Mouse (Mus musculus): ENCODE measurements around the gene Sirt2. TPM values are rescaled to one million over a fixed set of nuclear protein-coding genes. Genes with fewer than 3 reads are reported as not detected.

Gene Sirt2
- total and polyA plus RNA-seq, 3 experiments = 40.9 to 128 (median 68.3) TPM

DNA sequence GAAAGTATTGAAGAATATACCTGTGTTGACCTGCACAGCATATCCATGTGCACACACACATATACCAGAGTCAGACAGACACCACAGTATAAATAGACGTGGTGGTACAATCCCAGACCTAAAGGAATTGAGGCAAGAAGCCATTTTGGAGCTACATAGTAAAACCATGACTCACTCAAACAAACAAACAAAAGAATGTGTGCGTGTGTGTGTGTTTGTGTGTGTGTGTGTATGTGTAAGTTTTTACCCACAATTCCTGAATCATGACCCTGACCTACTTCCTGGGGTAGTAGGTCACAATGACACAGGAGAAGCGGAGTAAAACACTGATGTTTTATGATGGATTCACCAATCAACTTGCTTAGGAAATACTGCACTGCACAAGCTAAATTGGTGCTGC is 34.9 kb downstream of the Sirt2 start:
- H3K79me2 ChIP-seq (replicated peaks; ENCODE audit: control insufficient read depth, extremely low read depth, insufficient read depth, poor library complexity, severe bottlenecking) = peaks cover 7% of the 10 kb centered on the region
- dilution Hi-C loops (cut with MboI; ENCODE audit: extremely low pct_ligation_motif_present, extremely low pct_unique_long_range_greater_than_20kb, low sequenced_read_pairs) (no loop called here), in situ Hi-C loops (cut with MboI; ENCODE audit: low pct_ligation_motif_present, low pct_unique_long_range_greater_than_20kb, low sequenced_read_pairs) (no loop called here)
- H3K9ac ChIP-seq (ENCODE audit: insufficient read depth, low read depth) = no peak overlapping the region
- TF ChIP-seq ZC3H11A (IDR thresholded peaks at IDR 0.05; ENCODE audit: low read depth, low read length) = no peak
- TF ChIP-seq MAFK (IDR thresholded peaks at IDR 0.05; ENCODE audit: insufficient replicate concordance, low read length) = no peak
- no peak for TF ChIP-seq GABPA (IDR thresholded peaks at IDR 0.05; ENCODE audit: insufficient replicate concordance, low read depth, low read length)
- TF ChIP-seq ZNF384 (IDR thresholded peaks at IDR 0.05; ENCODE audit: low read depth, low read length) = no peak
- TF ChIP-seq BHLHE40 (IDR thresholded peaks at IDR 0.05; ENCODE audit: low read depth, low read length) = no peak
- no peak for TF ChIP-seq MAX (IDR thresholded peaks at IDR 0.05; ENCODE audit: low read length)
- no peak for TF ChIP-seq MEF2A (IDR thresholded peaks at IDR 0.05; ENCODE audit: borderline replicate concordance, low read depth, low read length)
- TF ChIP-seq RCOR1 (conservative IDR thresholded peaks at IDR 0.05; ENCODE audit: low read depth, low read length) = no peak
- TF ChIP-seq TBP (conservative IDR thresholded peaks at IDR 0.05; ENCODE audit: low read depth, low read length) = no peak
- TF ChIP-seq SIN3A (IDR thresholded peaks at IDR 0.05; ENCODE audit: low read length) = no peak
- no peak for TF ChIP-seq MAZ (IDR thresholded peaks at IDR 0.05; ENCODE audit: low read depth, low read length)
- no peak for TF ChIP-seq TCF12 (IDR thresholded peaks at IDR 0.05; ENCODE audit: low read depth, low read length)
- no peak for TF ChIP-seq RAD21 (IDR thresholded peaks at IDR 0.05; ENCODE audit: low read depth, low read length)
- TF ChIP-seq ZMIZ1 (IDR thresholded peaks at IDR 0.05; ENCODE audit: low read depth, low read length) = no peak
- no peak for TF ChIP-seq MXI1 (IDR thresholded peaks at IDR 0.05; ENCODE audit: low read depth, low read length)
- no peak for TF ChIP-seq SMC3 (IDR thresholded peaks at IDR 0.05; ENCODE audit: low read depth, low read length)
- TF ChIP-seq POLR2AphosphoS2 (IDR thresholded peaks at IDR 0.05; ENCODE audit: low read depth, low read length) = no peak
- TF ChIP-seq UBTF (IDR thresholded peaks at IDR 0.05; ENCODE audit: low read depth, low read length) = no peak
- no peak for TF ChIP-seq NELFE (IDR thresholded peaks at IDR 0.05; ENCODE audit: low read depth, low read length)
- TF ChIP-seq USF2 (conservative IDR thresholded peaks at IDR 0.05; ENCODE audit: low read depth, low read length) = no peak
- H3K27ac ChIP-seq (ENCODE audit: insufficient read depth, low read depth) = no peak overlapping the region
- no peak overlapping the region for H3K4me2 ChIP-seq (ENCODE audit: insufficient read depth, low read depth, poor library complexity, severe bottlenecking)
- no peak for DNase-seq (ENCODE audit: extremely low read depth)
- H3K9me3 ChIP-seq (replicated peaks; ENCODE audit: low read length) = no peaks in the 10 kb centered on the region
- H3K4me3 ChIP-seq (replicated peaks in 1 of 3; ENCODE audit: low read depth in 2 of 3, low read length in 2 of 3, poor library complexity in 1 of 3) = no peak overlapping the region
- H3K27me3 ChIP-seq (replicated peaks) = no peaks in the 10 kb centered on the region
- H3K4me1 ChIP-seq (ENCODE audit: control insufficient read depth in 1 of 2, insufficient read depth in 2 of 2) = peaks cover 14 to 38% of the 10 kb centered on the region in 2 experiments
- peaks cover 21 to 32% of the 10 kb centered on the region in 2 experiments for H3K36me3 ChIP-seq (replicated peaks in 1 of 2; ENCODE audit: control insufficient read depth in 1 of 2, insufficient read depth in 1 of 2, low read length in 1 of 2)
